Mouse (Mus musculus) erythroblast, embryonic 14.5 days (primary cell): ENCODE measurements around the gene Pmel. TPM values are rescaled to one million over a fixed set of nuclear protein-coding genes. Genes with fewer than 3 reads are reported as not detected.
A peak's percentile ranks its signal among the peaks of the same experiment; 100 is the strongest.

Experiments
- H3K27me3 ChIP-seq: 2 replicates; pipeline ENCODE4 v1.6.1; 2012; ENCODE audit warnings: inconsistent platforms; ENCODE audit not compliant: control insufficient read depth
- H3K36me3 ChIP-seq: 2 replicates; pipeline ENCODE4 v1.6.1; 2012; ENCODE audit warnings: mild to moderate bottlenecking, inconsistent platforms; ENCODE audit not compliant: control insufficient read depth
- H3K4me1 ChIP-seq: 2 replicates; pipeline ENCODE4 v1.6.1; 2012; ENCODE audit warnings: inconsistent platforms; ENCODE audit not compliant: control insufficient read depth
- H3K4me3 ChIP-seq: replicated peaks from 2 replicates; pipeline ENCODE3; 2012; ENCODE audit warnings: moderate library complexity, mild to moderate bottlenecking, inconsistent platforms
- H3K9me3 ChIP-seq: 2 replicates; pipeline ENCODE4 v1.6.1; 2012; ENCODE audit warnings: low read length, inconsistent platforms, mixed read lengths; ENCODE audit not compliant: control insufficient read depth
- GATA1 ChIP-seq: IDR thresholded peaks from 2 replicates; pipeline ENCODE4 v1.6.1; 2012; ENCODE audit warnings: low read length, inconsistent platforms, mixed read lengths
- TAL1 ChIP-seq: IDR thresholded peaks from 3 replicates; pipeline ENCODE4 v1.6.1; 2012; ENCODE audit warnings: low read length, inconsistent platforms, mixed read lengths
- polyA plus RNA-seq: library from polyadenylated mRNA; stranded (reverse); fragments of >175 nt; gene quantifications from 2 replicates; pipeline ENCODE4 v1.2.3, GENCODE M21; 2012

Gene Pmel
- polyA plus RNA-seq, 1 experiment = not detected

DNA sequence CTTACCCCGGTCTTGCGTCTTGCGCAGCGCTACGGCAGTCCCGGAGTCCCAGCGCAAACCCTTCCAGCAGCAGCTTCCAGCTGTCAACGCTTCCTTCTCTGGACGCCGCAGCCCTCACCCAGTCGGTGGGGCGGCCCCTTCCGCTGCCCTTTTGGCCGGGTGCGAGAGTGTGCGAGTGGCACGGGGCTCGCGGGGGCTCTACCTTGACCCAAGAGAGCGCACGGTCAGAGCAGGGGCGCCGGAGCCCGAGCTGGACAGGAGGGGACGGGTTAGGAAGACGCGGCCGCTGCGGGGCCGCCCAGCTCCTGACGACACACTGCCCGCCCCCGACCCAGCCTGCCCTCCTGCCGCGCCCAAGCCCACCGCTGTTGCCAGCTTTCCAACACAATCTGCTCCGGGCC lies 39.8 kb downstream of the Pmel start:
- peaks cover 2% of the 10 kb centered on the region; the same call in 1 of the 2 replicates for H3K9me3 ChIP-seq
- H3K4me3 ChIP-seq = peak overlapping the region; percentile 44
- TF ChIP-seq TAL1 (no peak), GATA1 (no peak)
- H3K36me3 ChIP-seq = no peaks in the 10 kb centered on the region
- peaks cover 34% of the 10 kb centered on the region for H3K4me1 ChIP-seq
- peaks cover 60% of the 10 kb centered on the region for H3K27me3 ChIP-seq

DNA sequence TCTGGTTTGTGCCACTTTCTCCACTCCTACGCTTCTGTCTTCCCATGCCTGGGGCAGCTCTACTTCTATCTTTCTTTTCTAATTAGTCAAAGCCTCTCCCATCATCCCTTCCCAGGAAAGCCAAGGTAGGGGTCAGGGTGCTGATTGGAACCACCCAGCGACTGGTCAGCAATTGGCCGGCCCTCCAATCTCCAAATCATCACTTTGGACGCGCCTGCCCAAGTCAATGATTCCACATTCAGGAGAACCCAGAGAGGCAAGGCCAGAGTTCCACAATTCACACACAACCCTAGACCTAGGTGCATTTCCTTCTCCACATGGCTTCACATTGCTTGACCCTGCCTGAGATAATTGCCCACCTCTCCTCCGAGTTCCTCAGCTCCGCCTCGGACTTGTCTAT lies 40.2 kb downstream of the Pmel start:
- H3K4me1 ChIP-seq = peaks cover 38% of the 10 kb centered on the region
- H3K4me3 ChIP-seq = no peak overlapping the region
- peaks cover 60% of the 10 kb centered on the region for H3K27me3 ChIP-seq
- no peaks in the 10 kb centered on the region for H3K36me3 ChIP-seq
- H3K9me3 ChIP-seq = peaks cover 2% of the 10 kb centered on the region; the same call in 1 of the 2 replicates
- TF ChIP-seq TAL1 (no peak), GATA1 (no peak)

DNA sequence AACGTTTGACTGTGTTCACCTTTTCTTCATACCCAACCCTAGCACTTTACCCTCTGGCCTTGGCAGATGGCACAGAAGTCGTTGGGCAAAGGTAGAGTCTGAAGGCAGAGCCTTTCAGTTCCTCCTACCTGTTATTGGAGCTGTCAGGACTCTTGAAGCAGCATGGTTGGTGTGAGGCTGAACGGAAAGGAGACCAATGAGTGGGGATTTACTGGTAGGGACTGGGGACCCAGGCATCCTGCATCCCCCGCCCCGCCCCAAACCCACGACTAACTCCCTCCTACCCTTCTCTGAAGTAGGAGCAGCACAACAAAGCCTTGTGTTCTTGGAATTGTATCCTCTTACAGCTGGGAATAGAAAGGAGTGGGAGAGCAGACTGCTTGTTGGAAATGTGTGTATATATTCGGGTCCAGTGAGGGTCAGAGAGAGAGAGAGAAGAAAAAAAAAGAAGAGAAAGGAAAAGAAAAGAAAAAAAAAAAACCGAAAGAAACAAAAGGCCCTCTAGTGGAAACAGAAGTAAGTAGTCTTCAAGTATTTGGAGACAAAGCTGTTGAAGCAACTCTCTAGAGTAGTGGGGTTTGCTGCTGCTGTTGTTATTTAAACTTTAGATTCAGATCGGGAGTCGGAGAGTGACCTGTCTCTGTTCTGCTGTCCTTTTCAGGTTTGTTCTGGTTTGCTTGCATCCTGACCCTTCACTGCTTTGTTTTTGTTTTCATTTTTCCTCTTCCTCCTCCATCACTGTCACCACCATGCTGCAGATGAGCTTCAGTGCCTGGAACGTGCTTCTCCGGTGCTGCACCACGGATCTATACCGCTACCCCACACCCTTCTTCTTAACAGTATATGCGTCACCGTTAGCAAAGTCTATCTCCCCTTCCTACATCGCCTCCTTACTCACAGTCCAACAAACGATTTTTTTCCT lies 40.9 kb downstream of the Pmel start, which contains the start of gene Dgka:
Gene Dgka, minus strand, starts transcription at position 176 of the 922 bp plus-strand sequence.
- H3K9me3 ChIP-seq = peaks cover 2% of the 10 kb centered on the region; the same call in 1 of the 2 replicates
- peak within 1 kb of the TSS; percentile 44 for H3K4me3 ChIP-seq
- H3K36me3 ChIP-seq = peaks cover under 1% of the 10 kb centered on the region
- peaks cover 46% of the 10 kb centered on the region for H3K4me1 ChIP-seq
- peaks cover 60% of the 10 kb centered on the region for H3K27me3 ChIP-seq
- no peak for TF ChIP-seq GATA1
- no peak for TF ChIP-seq TAL1

DNA sequence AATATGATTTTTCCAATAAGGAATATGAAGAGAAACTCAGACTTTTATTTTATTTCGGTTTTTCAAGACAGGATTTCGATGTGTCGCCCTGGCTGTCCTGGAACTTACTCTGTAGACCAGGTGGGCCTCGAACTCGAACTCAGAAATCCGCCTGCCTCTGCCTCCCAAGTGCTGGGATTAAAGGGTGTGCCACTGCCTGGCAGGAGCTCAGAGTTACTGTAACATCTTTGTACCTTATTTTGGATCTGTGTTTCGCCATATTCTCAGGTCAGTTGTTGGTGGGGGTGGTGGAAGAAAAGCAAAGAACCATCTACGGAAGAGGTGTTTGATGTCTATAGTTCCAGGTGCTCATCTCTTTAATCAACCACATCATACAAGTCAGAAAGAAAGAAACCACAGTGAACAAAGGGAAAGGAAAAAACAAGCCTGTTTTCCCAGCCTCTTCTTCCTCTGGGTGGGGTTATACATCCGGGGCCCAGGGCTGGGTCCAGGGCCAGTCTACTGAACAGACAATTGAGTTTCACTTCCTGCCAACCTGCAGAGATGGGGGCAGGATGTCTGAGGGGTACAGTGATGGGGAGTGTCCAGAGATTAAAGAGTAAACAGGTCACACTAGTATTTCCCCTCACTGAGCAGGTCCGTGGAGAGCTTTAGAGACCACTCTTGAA lies 42.1 kb downstream of the Pmel start:
- Histone ChIP-seq H3K9me3 (peaks cover 2% of the 10 kb centered on the region; the same call in 1 of the 2 replicates), H3K27me3 (peaks cover 57% of the 10 kb centered on the region), H3K4me3 (no peak overlapping the region), H3K4me1 (peaks cover 48% of the 10 kb centered on the region), H3K36me3 (peaks cover 7% of the 10 kb centered on the region)
- TF ChIP-seq GATA1 = no peak
- no peak for TF ChIP-seq TAL1

DNA sequence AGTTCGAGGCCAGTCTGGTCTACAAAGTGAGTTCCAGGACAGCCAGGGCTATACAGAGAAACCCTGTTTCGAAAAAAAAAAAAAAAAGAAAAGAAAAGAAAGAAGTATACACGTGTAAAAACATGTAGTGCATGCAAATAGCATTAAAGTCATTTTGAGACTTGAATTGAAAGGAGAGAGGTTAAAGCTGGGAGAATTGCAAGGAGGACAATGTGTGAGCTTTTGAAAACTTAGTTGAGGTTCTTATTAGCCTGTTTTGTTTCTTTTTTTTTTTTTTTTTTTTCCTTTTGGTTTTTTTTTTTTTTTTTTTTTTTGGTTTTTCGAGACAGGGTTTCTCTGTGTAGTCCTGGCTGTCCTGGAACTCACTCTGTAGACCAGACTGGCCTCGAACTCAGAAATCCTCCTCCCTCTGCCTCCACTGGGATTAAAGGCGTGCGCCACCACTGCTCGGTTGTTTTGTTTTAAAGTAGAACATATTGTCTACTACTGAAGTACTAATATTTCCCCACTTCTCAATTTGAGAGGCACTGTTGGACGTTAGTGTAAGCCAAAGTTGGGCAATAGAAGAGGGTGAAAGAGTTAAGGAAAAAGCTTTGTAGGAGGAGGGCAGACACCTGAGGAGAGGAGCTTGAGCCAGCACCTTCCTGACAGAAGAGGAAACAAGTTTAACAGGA lies 43.1 kb downstream of the Pmel start:
- peaks cover 46% of the 10 kb centered on the region for H3K27me3 ChIP-seq
- peaks cover 48% of the 10 kb centered on the region for H3K4me1 ChIP-seq
- peaks cover 2% of the 10 kb centered on the region; the same call in 1 of the 2 replicates for H3K9me3 ChIP-seq
- H3K36me3 ChIP-seq = peaks cover 12% of the 10 kb centered on the region
- no peak for TF ChIP-seq TAL1
- TF ChIP-seq GATA1 = no peak
- H3K4me3 ChIP-seq = peak overlapping the region; percentile 94

DNA sequence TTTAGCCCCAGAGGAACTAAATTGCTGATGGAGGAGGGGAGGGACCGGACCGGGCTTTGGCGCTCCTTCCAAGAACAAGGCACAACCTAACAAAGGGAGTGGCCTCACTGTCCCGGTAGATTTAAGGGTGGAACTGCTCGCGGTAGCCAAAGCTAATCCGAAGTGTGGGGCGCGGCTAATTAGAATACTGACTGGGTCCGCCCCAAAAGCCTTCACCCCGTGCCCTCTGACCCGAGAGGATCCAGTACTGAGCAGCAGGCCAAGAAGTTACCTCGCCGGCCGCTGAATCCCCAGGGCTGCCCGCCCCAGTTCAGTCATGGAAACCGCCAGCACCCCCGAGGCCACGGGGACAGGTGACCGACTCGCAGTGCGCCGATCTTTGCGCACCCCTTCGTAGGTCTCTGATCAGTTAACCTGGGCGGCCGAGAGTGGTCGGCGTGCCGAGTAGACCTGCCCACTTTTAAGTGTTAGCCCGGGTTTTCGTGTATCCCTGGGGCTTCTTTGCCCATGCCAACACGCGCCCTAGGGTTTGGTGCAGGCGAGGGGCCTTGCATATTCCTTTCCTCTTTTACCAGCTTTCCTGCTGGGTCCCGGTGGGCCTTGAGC lies 43.8 kb downstream of the Pmel start, which contains the start of gene Pym1:
Gene Pym1, plus strand, starts transcription at position 244 of the 606 bp plus-strand sequence.
- Histone ChIP-seq H3K4me1 (peaks cover 48% of the 10 kb centered on the region), H3K27me3 (peaks cover 40% of the 10 kb centered on the region)
- TF ChIP-seq TAL1 (no peak), GATA1 (no peak)

DNA sequence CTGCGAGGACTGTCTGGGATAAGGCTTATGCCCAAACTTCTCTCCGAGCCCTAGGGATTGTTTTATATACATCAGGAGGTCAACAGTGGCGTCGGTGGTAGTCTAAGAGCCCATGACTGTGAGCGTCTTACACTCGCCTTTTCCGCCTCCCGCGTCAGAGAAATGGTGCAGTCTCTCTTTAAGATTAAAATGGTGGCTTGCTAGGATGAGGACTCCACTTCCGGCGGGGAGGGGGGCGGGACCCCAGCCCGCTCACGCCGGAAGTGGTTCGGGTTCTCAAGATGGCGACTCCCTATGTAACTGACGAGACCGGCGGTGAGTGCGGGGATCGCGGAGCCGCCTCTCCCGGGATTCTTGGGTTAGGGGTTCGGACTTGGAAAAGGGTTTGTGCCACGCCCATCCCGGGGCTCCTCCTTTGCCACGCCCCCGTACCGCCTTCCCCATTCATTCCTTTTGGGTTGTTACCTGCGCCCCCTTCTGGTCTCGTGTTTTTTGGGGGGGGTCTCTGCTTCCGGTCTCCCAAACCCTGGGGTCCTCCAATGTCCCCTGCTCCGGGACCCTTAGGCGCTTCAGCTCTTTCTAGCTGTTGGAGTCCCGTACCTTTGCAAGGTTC lies 44.4 kb downstream of the Pmel start:
- Histone ChIP-seq H3K4me3 (peak overlapping the region; percentile 94), H3K4me1 (peaks cover 48% of the 10 kb centered on the region), H3K36me3 (peaks cover 24% of the 10 kb centered on the region), H3K9me3 (peaks cover 2% of the 10 kb centered on the region; the same call in 1 of the 2 replicates), H3K27me3 (peaks cover 34% of the 10 kb centered on the region)
- TF ChIP-seq TAL1 (no peak), GATA1 (no peak)

More for the DNA sequence above, 43.8 kb downstream of the Pmel start, which contains the start of gene Pym1:
- Histone ChIP-seq H3K9me3 (peaks cover 2% of the 10 kb centered on the region; the same call in 1 of the 2 replicates), H3K4me3 (peak within 1 kb of the TSS; percentile 94), H3K36me3 (peaks cover 18% of the 10 kb centered on the region)

Other genes starting within 250 kb of the Pmel start
- 19.2 and 19.5 TPM in 2 replicates for gene Smarcc2, start 244.9 kb upstream of the Pmel start, polyA plus RNA-seq
- gene Myl6, start 210.1 kb upstream of the Pmel start, polyA plus RNA-seq = 36.6 and 41.6 TPM in 2 replicates
- gene Myl6b, start 205.5 kb upstream of the Pmel start, polyA plus RNA-seq = 0.63 and 0.76 TPM in 2 replicates
- 2.7 and 2.9 TPM in 2 replicates for gene Esyt1, start 178.3 kb upstream of the Pmel start, polyA plus RNA-seq
- gene Zc3h10, start 156.4 kb upstream of the Pmel start, polyA plus RNA-seq = 1.6 and 1.9 TPM in 2 replicates
- 2,301 and 2,563 TPM in 2 replicates for gene Rpl41, start 154.9 kb upstream of the Pmel start, polyA plus RNA-seq
- gene Pa2g4, start 138.2 kb upstream of the Pmel start, polyA plus RNA-seq = 39.3 and 42.3 TPM in 2 replicates
- 0.01 TPM in 1 of 2 replicates, not detected in the other for gene Erbb3, start 114.5 kb upstream of the Pmel start, polyA plus RNA-seq
- 514 and 972 TPM in 2 replicates for gene Rps26, start 77.4 kb upstream of the Pmel start, polyA plus RNA-seq
- 0.01 TPM in 1 of 2 replicates, not detected in the other for gene Ikzf4, start 58.2 kb upstream of the Pmel start, polyA plus RNA-seq
- 0.04 and 0.14 TPM in 2 replicates for gene Suox, start 30.1 kb upstream of the Pmel start, polyA plus RNA-seq
- gene Rab5b, start 7.9 kb upstream of the Pmel start, polyA plus RNA-seq = 1.1 and 1.2 TPM in 2 replicates
- gene Cdk2, start 836 bp downstream of the Pmel start, polyA plus RNA-seq = 2.3 and 2.6 TPM in 2 replicates
- 0.02 and 0.03 TPM in 2 replicates for gene Dgka, start 40.7 kb downstream of the Pmel start, polyA plus RNA-seq
- 10.9 and 11.7 TPM in 2 replicates for gene Pym1, start 43.7 kb downstream of the Pmel start, polyA plus RNA-seq
- 0.01 TPM in 1 of 2 replicates, not detected in the other for gene Mmp19, start 86.7 kb downstream of the Pmel start, polyA plus RNA-seq
- gene Dnajc14, start 99.9 kb downstream of the Pmel start, polyA plus RNA-seq = 0.94 and 1.2 TPM in 2 replicates
- 0.07 and 0.09 TPM in 2 replicates for gene Tmem198b, start 100.2 kb downstream of the Pmel start, polyA plus RNA-seq
- gene Sarnp, start 113.1 kb downstream of the Pmel start, polyA plus RNA-seq = 1.4 and 2.5 TPM in 2 replicates
- gene Ormdl2, start 117.5 kb downstream of the Pmel start, polyA plus RNA-seq = 1.3 and 2.2 TPM in 2 replicates
- gene Gdf11, start 187.5 kb downstream of the Pmel start, polyA plus RNA-seq = not detected in 2 replicates
- gene Cd63, start 196.8 kb downstream of the Pmel start, polyA plus RNA-seq = 0.04 and 0.21 TPM in 2 replicates
- gene Rdh5, start 218.7 kb downstream of the Pmel start, polyA plus RNA-seq = 0.06 and 0.17 TPM in 2 replicates
- 16.6 and 25.2 TPM in 2 replicates for gene Bloc1s1, start 219.8 kb downstream of the Pmel start, polyA plus RNA-seq
- gene Itga7, start 229.6 kb downstream of the Pmel start, polyA plus RNA-seq = 0.07 TPM in 1 of 2 replicates, not detected in the other